Mouse (Mus musculus) kidney, adult 2 months (tissue): ENCODE measurements at regions not wholly inside any gene's neighbourhood (a gene's known extent, or its start where the extent isn't known, plus 50 kb on each side); places are given as distances from the start of the nearest gene placed in this dataset.
A peak's percentile ranks its signal among the peaks of the same experiment; 100 is the strongest.

Source experiments
- DNase-seq: peaks from one replicate; pipeline ENCODE4 v3.0.0; 2021
- H3K27ac ChIP-seq: fragments of 200-500 bp; 2 replicates; pipeline ENCODE4 v1.5.1; 2012; ENCODE audit warnings: low read depth, low read length, control low read depth, inconsistent platforms; ENCODE audit not compliant: insufficient read depth
- H3K27me3 ChIP-seq: fragments of 200-500 bp; replicated peaks from 2 replicates; pipeline ENCODE4 v1.6.1; 2012; ENCODE audit warnings: mild to moderate bottlenecking, moderate library complexity, low read length, inconsistent platforms; ENCODE audit not compliant: control insufficient read depth, insufficient read depth
- H3K36me3 ChIP-seq: fragments of 200-500 bp; 2 replicates; pipeline ENCODE4 v1.6.1; 2012; ENCODE audit warnings: mild to moderate bottlenecking, moderate library complexity, low read length, inconsistent platforms; ENCODE audit not compliant: control insufficient read depth, insufficient read depth
- H3K4me1 ChIP-seq: fragments of 200-500 bp; 2 replicates; pipeline ENCODE4 v1.6.1; 2011; ENCODE audit warnings: low read length; ENCODE audit not compliant: control insufficient read depth, insufficient read depth
- H3K4me3 ChIP-seq: fragments of 200-500 bp; 2 replicates; pipeline ENCODE4 v1.5.1; 2011; ENCODE audit warnings: mild to moderate bottlenecking, low read depth, low read length, control low read depth; ENCODE audit not compliant: insufficient read depth
- CTCF ChIP-seq: fragments of 200-500 bp; conservative IDR thresholded peaks from 2 replicates; pipeline ENCODE4 v1.5.1; 2011; ENCODE audit warnings: low read depth, mild to moderate bottlenecking, control low read depth, low read length, moderate library complexity, mixed read lengths; ENCODE audit not compliant: insufficient read depth, insufficient read length
- POLR2A ChIP-seq: fragments of 200-500 bp; IDR thresholded peaks from one replicate; pipeline ENCODE4 v1.6.1; 2011; ENCODE audit warnings: low read depth, low read length, control low read depth
- WGBS: fragments of 180-500 bp; shearing (Covaris S2); methylation state at CpG from one replicate; pipeline ENCODE4 v1.1.7; 2018; 5-methylcytosine and 5-hydroxymethylcytosine counted together

DNA sequence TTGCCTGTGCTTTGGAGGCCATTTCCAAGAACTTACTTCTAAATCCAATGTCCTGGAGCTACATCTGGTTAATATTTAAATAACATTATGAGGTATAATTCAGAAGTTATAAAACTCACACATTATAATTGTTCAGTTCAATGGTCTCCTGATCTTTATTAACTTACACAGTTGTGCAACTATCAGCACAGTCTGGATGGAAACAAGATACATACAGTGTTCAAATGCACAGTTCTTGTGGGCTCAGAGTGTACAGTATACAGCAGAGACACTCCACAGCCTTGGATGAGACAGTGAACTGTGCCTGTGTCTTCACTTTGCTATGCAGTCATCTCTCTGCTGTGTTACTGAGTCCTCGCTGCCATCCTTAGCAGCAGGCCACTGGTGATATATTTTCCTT, 121.8 kb upstream of the Zfand5 start:
- Histone ChIP-seq H3K27me3 (no peaks in the 10 kb centered on the region), H3K4me1 (no peaks in the 10 kb centered on the region), H3K36me3 (no peaks in the 10 kb centered on the region), H3K4me3 (no peak overlapping the region), H3K27ac (no peak overlapping the region)
- 94% methylated on average over 1 of the region's 1 CpGs for WGBS
- DNase-seq: no peak
- no peak for TF ChIP-seq POLR2A
- no peak for TF ChIP-seq CTCF

DNA sequence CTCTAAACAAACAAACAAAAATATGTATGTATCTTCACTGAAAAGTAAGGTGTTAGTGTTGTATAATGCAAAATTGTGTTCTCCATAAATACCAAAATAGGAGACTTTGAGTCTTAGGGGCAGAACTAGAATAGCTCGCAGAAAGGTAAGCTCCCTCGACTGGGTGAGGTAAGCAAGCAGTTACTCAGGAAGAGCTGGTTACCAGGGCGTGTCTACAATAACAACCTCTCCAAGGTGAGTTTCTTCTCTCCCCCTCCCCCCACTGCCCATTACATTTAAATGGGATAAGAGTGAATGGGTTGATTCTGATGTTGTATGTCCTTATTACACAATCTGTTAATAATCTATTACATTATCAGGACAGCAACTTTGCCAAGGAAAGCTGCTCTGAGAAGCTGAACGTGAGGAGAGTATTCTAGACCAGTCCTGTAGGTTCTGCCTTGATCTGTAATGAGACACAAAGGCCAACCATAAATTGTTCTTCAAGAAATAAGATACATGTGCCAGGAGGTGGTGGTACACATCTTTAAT, 125.2 kb upstream of the Zfand5 start:
- 59% methylated on average over 4 of the region's 4 CpGs for WGBS
- no peak for DNase-seq
- H3K27ac ChIP-seq: no peak overlapping the region
- H3K4me1 ChIP-seq: no peaks in the 10 kb centered on the region; the same call in 1 of the 2 replicates
- H3K4me3 ChIP-seq: no peak overlapping the region
- H3K36me3 ChIP-seq: no peaks in the 10 kb centered on the region
- H3K27me3 ChIP-seq: no peaks in the 10 kb centered on the region
- TF ChIP-seq POLR2A: no peak
- no peak for TF ChIP-seq CTCF

DNA sequence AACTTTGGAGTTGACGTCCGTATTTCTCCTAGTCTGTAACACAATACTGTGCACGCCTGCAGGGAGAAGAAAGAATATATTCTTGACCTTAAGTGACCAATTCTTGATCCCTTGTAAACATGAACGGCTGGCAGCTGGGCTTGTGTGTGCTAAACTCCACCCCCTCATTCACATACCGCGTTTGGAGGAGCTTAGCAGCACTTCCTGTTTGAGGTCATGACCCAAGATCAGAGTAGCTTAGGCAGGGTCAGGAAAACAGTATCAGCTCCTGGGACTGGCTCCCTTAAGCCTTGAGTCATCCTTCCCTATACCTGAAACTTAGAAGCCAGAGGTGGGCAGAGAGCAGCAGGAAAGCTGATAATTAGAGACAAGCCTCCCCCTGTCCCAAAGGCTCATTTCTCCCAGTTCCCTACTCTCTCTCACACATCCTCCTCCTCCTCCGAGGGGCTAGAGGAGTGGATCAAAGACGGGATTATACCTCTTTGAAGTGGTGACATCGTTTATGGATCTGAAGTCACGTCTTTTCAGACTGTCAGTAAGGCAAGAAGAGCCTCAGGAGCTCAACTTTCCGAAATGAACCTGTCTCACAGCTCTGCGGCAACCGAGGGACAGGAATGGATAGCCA, 127.3 kb upstream of the Zfand5 start:
- no peaks in the 10 kb centered on the region for H3K36me3 ChIP-seq
- peak; percentile 70 for DNase-seq
- WGBS: 30% methylated on average over 13 of the region's 13 CpGs
- no peak overlapping the region for H3K4me3 ChIP-seq
- TF ChIP-seq CTCF (no peak), POLR2A (no peak)
- H3K27ac ChIP-seq: no peak overlapping the region
- no peaks in the 10 kb centered on the region; the same call in 1 of the 2 replicates for H3K4me1 ChIP-seq
- H3K27me3 ChIP-seq: no peaks in the 10 kb centered on the region

DNA sequence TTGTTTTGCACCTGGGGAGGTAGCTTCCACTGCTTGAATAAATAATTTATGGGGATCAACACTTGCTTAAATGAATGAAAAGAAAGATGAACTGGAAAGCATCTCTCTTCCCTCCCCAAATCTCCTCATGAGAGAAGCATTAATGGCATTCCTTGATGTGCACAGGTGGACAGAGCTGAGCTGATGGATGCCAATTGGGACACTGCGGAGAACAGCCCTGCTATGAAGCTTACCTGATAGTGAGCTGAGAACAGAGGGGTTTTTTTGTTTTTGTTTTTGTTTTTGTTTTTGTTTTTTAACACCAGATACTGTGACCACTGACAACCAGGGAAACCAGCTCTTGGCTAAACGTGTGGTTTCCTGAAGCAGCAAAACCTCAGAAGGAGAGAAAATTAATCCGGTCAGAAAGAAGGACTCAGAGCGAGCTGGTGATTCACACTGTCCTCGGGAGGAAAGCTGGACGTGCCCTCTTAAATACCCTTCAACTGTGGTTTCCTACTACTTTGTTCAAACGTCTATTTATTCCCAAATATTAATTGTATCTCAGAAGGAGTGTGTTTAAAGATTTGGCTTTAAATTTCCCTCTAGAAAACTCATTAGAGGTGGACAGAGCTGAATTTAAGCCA, 128.0 kb upstream of the Zfand5 start:
- WGBS: 32% methylated on average over 7 of the region's 7 CpGs
- no peaks in the 10 kb centered on the region for H3K27me3 ChIP-seq
- no peak overlapping the region for H3K4me3 ChIP-seq
- H3K27ac ChIP-seq: no peak overlapping the region
- TF ChIP-seq POLR2A (no peak), CTCF (no peak)
- no peaks in the 10 kb centered on the region for H3K36me3 ChIP-seq
- no peaks in the 10 kb centered on the region; the same call in 1 of the 2 replicates for H3K4me1 ChIP-seq
- DNase-seq: no peak

DNA sequence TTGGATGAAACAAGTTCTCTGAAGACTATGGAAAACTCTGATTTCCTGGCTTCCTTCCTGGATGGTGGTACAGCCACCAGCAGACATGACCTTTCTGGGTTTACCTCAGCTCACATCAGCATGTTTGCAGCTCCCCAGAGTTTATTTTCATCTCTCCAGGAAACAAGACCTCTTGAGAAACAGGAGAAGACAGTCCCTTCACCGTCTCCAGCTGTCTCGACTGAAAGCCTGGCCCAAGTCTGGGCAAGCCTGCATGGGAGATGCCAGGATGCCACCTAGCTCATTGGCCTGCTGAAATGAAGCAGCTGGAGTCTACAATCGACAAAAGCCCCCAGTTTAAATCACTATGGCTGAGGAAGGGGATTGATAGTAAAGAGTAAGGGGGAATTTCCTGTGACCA, 131.6 kb upstream of the Zfand5 start:
- Histone ChIP-seq H3K27ac (no peak overlapping the region), H3K36me3 (no peaks in the 10 kb centered on the region), H3K4me3 (no peak overlapping the region), H3K4me1 (no peaks in the 10 kb centered on the region; the same call in 1 of the 2 replicates), H3K27me3 (no peaks in the 10 kb centered on the region)
- TF ChIP-seq CTCF: no peak
- no peak for TF ChIP-seq POLR2A
- DNase-seq: no peak
- WGBS: 41% methylated on average over 3 of the region's 3 CpGs

DNA sequence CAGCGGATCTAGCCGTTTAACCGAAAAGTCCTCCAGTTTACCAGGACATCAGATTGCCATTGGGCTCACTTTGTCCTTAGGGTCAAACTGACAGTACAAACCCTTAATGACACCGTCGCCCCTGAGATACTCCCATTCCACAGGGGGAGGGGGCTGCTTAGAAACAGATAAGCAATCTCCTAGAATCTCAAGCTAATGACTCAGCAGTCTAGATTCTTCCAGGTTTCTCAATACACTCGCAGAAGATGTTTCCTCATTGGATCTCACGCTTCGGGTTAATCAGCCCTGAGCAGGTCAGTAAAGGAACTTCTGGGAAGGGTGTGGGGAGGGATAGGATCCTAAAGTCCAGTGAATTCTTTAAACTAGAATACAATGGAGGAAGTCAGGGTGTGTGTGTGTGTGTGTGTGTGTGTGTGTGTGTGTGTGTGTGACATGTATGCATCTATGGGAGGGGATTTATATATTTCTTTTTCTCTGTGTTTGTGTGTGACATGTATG, 133.0 kb upstream of the Zfand5 start:
- Histone ChIP-seq H3K36me3 (no peaks in the 10 kb centered on the region), H3K4me3 (no peak overlapping the region), H3K27ac (no peak overlapping the region), H3K4me1 (no peaks in the 10 kb centered on the region), H3K27me3 (no peaks in the 10 kb centered on the region)
- TF ChIP-seq POLR2A (no peak), CTCF (no peak)
- DNase-seq: no peak
- 92% methylated on average over 8 of the region's 8 CpGs for WGBS

DNA sequence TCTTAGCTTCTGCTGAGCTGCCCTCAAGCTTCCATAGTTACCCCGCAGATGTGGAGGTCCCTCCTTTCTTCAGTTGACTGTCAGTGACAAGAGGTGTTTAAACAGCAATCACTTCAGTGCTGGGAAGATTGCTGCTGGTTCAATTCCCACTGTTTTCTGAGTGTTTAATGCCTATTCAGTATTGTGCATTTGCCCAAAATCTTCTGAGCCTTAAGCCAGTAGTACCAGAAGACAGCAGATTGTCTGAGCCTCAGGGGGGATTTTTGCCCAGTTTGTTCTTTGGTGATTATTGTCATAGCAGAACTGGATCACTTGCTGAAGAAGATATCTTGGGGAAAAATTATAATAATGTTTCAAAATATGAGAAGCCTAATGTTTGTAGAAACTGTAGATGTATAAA, 135.3 kb upstream of the Zfand5 start:
- 87% methylated on average over 1 of the region's 1 CpGs for WGBS
- Histone ChIP-seq H3K4me1 (no peaks in the 10 kb centered on the region), H3K4me3 (no peak overlapping the region), H3K27me3 (no peaks in the 10 kb centered on the region), H3K27ac (no peak overlapping the region), H3K36me3 (no peaks in the 10 kb centered on the region)
- TF ChIP-seq CTCF (no peak), POLR2A (no peak)
- no peak for DNase-seq

DNA sequence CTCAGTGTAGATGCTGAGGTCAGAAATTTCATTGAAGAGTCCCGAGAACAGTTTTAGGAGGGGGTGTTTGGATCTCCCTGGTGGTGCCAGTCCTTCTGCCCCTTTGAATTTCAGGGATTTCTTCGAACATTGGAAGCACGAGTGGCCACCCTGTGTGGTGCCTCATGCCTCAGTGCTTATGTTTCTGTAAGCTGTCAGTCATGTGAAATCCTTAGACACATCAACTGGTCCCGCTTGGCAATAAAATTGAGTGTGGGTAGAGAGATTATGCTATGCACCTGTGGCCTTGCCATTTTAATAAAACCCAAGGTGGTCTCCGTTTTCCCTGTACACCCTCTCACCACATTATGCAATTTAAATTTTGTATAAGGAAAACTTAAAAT, 136.1 kb upstream of the Zfand5 start:
- 77% methylated on average over 5 of the region's 5 CpGs for WGBS
- no peak for DNase-seq
- H3K27me3 ChIP-seq: no peaks in the 10 kb centered on the region
- H3K27ac ChIP-seq: no peak overlapping the region
- H3K4me3 ChIP-seq: no peak overlapping the region
- H3K4me1 ChIP-seq: no peaks in the 10 kb centered on the region
- H3K36me3 ChIP-seq: no peaks in the 10 kb centered on the region
- no peak for TF ChIP-seq POLR2A
- no peak for TF ChIP-seq CTCF
